In the genomic region with DNA sequence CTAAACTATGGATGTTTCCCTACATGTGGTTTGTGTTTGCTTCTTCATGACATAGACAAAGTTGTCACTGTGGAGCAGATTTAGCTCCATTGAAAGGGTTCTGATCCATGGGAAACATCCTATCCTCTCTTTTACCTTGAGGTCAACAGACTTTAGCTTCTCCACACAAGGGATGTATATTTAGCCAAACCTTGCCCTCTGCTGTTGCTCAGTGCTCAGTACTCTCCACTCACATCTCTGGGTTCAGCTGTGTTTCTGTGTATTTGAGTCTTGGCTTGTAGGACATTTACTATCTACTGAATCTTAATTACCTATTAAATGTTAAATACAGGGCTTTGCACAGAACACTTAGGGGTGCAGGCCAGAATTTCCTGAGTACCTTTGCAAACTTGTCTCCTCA, we compare ENCODE assay signal across 31 mouse cellular contexts.
"Had no signal": no experiment of that assay in that cellular context is flagged by ENCODE, and none has a peak within 500 bp of the region (broad histone marks: within the 10 kb centered on the region; RNA-seq: fewer than 3 reads in every experiment).

No protein-coding gene starts in this region.

- H3K4me2 ChIP-seq: heart, embryonic 11.5 days; heart, embryonic 12.5 days; heart, embryonic 13.5 days; heart, embryonic 15.5 days; hindbrain, embryonic 12.5 days; hindbrain, embryonic 13.5 days; hindbrain, embryonic 14.5 days; hindbrain, embryonic 15.5 days; intestine, embryonic 15.5 days; kidney, embryonic 15.5 days had no signal

- DNase-seq: heart, postnatal 10 days; heart, postnatal 14 days; heart, postnatal 36 days; heart, postnatal 4 days; kidney, adult 11 months; kidney, adult 18-20 months; kidney, adult 2 months; kidney, adult 8-10 months; kidney, adult 9 months; kidney, postnatal 10 days; kidney, postnatal 14 days; kidney, postnatal 25 days; kidney, postnatal 36 days; kidney, postnatal 4 days; layer of hippocampus, postnatal 36 days had no signal

- H3K4me1 ChIP-seq: heart, embryonic 10.5 days; heart, embryonic 12.5 days; heart, embryonic 15.5 days; hindbrain, embryonic 10.5 days; hindbrain, embryonic 12.5 days; hindbrain, embryonic 13.5 days; hindbrain, embryonic 15.5 days; intestine, embryonic 15.5 days; kidney, embryonic 15.5 days had no signal

- H3K9ac ChIP-seq: heart, embryonic 12.5 days; heart, embryonic 13.5 days; heart, embryonic 15.5 days; hindbrain, embryonic 12.5 days; hindbrain, embryonic 13.5 days; hindbrain, embryonic 14.5 days; hindbrain, embryonic 15.5 days; intestine, embryonic 15.5 days; kidney, embryonic 15.5 days had no signal

- H3K36me3 ChIP-seq: heart, embryonic 10.5 days; heart, embryonic 12.5 days; heart, embryonic 13.5 days; heart, embryonic 15.5 days; hindbrain, embryonic 10.5 days; hindbrain, embryonic 12.5 days; hindbrain, embryonic 13.5 days; hindbrain, embryonic 15.5 days; intestine, embryonic 15.5 days; kidney, embryonic 15.5 days had no signal

- H3K27me3 ChIP-seq: heart, embryonic 12.5 days; heart, embryonic 13.5 days; heart, embryonic 15.5 days; hindbrain, embryonic 12.5 days; hindbrain, embryonic 13.5 days; hindbrain, embryonic 15.5 days; intestine, embryonic 15.5 days; kidney, embryonic 15.5 days had no signal

- H3K27ac ChIP-seq: heart, embryonic 10.5 days; heart, embryonic 13.5 days; heart, embryonic 15.5 days; hindbrain, embryonic 10.5 days; hindbrain, embryonic 12.5 days; hindbrain, embryonic 13.5 days; hindbrain, embryonic 14.5 days; hindbrain, embryonic 15.5 days; hindbrain, postnatal 0 days; intestine, embryonic 15.5 days; kidney, embryonic 15.5 days; kidney, postnatal 0 days; layer of hippocampus, adult 2 months; left cerebral cortex, adult 2 months had no signal

- H3K4me3 ChIP-seq: heart, embryonic 10.5 days; heart, embryonic 12.5 days; heart, embryonic 13.5 days; heart, embryonic 15.5 days; hindbrain, embryonic 10.5 days; hindbrain, embryonic 12.5 days; hindbrain, embryonic 13.5 days; hindbrain, embryonic 15.5 days; intestine, embryonic 15.5 days; kidney, embryonic 15.5 days; layer of hippocampus, adult 2 months; left cerebral cortex, adult 2 months had no signal

- H3K9me3 ChIP-seq: heart, embryonic 10.5 days; heart, embryonic 12.5 days; heart, embryonic 13.5 days; heart, embryonic 15.5 days; hindbrain, embryonic 10.5 days; hindbrain, embryonic 12.5 days; hindbrain, embryonic 13.5 days; hindbrain, embryonic 15.5 days; intestine, embryonic 15.5 days; kidney, embryonic 15.5 days had no signal
